Mouse (Mus musculus) ES-CJ7 (cell line): ENCODE data around the gene C1rl.
"Not testable (repeated sequence)": the region's sequence is repeated elsewhere in the genome, so short reads cannot be mapped to it uniquely, and the experiment has no call there.

Experiments
- DNase-seq: peaks from one replicate; pipeline ENCODE4 v3.0.0; 2011; ENCODE audit warnings: low read depth, low spot score

C1rl gene

GRCm38 (mm10) chr6:124472801-124473200, 20.1 kb upstream of the C1rl start:
- peak; percentile 91 for DNase-seq

- DNase-seq, result peak; percentile 93
Observed at GRCm38 (mm10) chr6:124474621-124475020, 18.3 kb upstream of the C1rl start.

- peak; percentile 70 for DNase-seq
Observed at GRCm38 (mm10) chr6:124475335-124476075, 17.4 kb upstream of the C1rl start.

- peak; percentile 45 for DNase-seq
Observed at GRCm38 (mm10) chr6:124476216-124476615, 16.7 kb upstream of the C1rl start.

GRCm38 (mm10) chr6:124476796-124477195, 16.1 kb upstream of the C1rl start:
- DNase-seq, result peak; percentile 51

GRCm38 (mm10) chr6:124477221-124477655, 15.7 kb upstream of the C1rl start:
- peak; percentile 65 for DNase-seq

- peak; percentile 78 for DNase-seq
Observed at GRCm38 (mm10) chr6:124477922-124478651, 14.8 kb upstream of the C1rl start.

GRCm38 (mm10) chr6:124478874-124479572, 13.9 kb upstream of the C1rl start:
- peak; percentile 61 for DNase-seq

- DNase-seq, result peak; percentile 88
Observed at GRCm38 (mm10) chr6:124479573-124479930, 13.4 kb upstream of the C1rl start.

- DNase-seq, result peak; percentile 84
Observed at GRCm38 (mm10) chr6:124480295-124480694, 12.6 kb upstream of the C1rl start.

GRCm38 (mm10) chr6:124481571-124481970, 11.3 kb upstream of the C1rl start:
- peak; percentile 89 for DNase-seq

GRCm38 (mm10) chr6:124483831-124484230, 9.1 kb upstream of the C1rl start:
- not testable (repeated sequence) for DNase-seq

GRCm38 (mm10) chr6:124484851-124485250, 8.1 kb upstream of the C1rl start:
- no peak for DNase-seq

GRCm38 (mm10) chr6:124485414-124486144, 7.3 kb upstream of the C1rl start:
- peak; percentile 93 for DNase-seq

- no peak for DNase-seq
Observed at GRCm38 (mm10) chr6:124487509-124487908, 5.4 kb upstream of the C1rl start.

GRCm38 (mm10) chr6:124488952-124489351, 4.0 kb upstream of the C1rl start:
- DNase-seq, result no peak

GRCm38 (mm10) chr6:124491427-124491826, 1.5 kb upstream of the C1rl start:
- DNase-seq, result no peak

GRCm38 (mm10) chr6:124493886-124494285, 973 bp downstream of the C1rl start:
- no peak for DNase-seq

GRCm38 (mm10) chr6:124496054-124496453, 3.1 kb downstream of the C1rl start:
- no peak for DNase-seq

GRCm38 (mm10) chr6:124499914-124500566, 7.1 kb downstream of the C1rl start:
- DNase-seq, result no peak

- no peak for DNase-seq
Observed at GRCm38 (mm10) chr6:124501473-124501872, 8.6 kb downstream of the C1rl start.
